Mouse (Mus musculus) liver, embryonic 16.5 days (tissue): Measurements from ENCODE around the gene Adnp. TPM values are rescaled to one million over a fixed set of nuclear protein-coding genes. Genes with fewer than 3 reads are reported as not detected.
A peak's percentile ranks its signal among the peaks of the same experiment; 100 is the strongest.

ENCODE experiments used
- ATAC-seq: fragments of 200-750 bp; cut with Nextera tagmentation; 2 replicates; pipeline ENCODE4 v1.8.0; 2017; ENCODE audit warnings: low read depth, mild to moderate bottlenecking, moderate number of reproducible peaks, moderate library complexity
- H3K27ac ChIP-seq: fragments of 300-500 bp; sonication (generic); 2 replicates; pipeline ENCODE4 v1.5.1; 2014; ENCODE audit warnings: mild to moderate bottlenecking, low read length
- H3K27me3 ChIP-seq: fragments of 300-500 bp; sonication (generic); 2 replicates; pipeline ENCODE4 v1.6.1; 2014; ENCODE audit warnings: low read depth, low read length, mixed read lengths; ENCODE audit not compliant: control insufficient read depth, insufficient read depth
- H3K36me3 ChIP-seq: fragments of 300-500 bp; sonication (generic); 2 replicates; pipeline ENCODE4 v1.6.1; 2014; ENCODE audit warnings: mild to moderate bottlenecking; ENCODE audit not compliant: control insufficient read depth, insufficient read depth
- H3K4me1 ChIP-seq: fragments of 300-500 bp; sonication (generic); 2 replicates; pipeline ENCODE4 v1.6.1; 2014; ENCODE audit warnings: low read depth, low read length, mixed read lengths; ENCODE audit not compliant: control insufficient read depth
- H3K4me2 ChIP-seq: fragments of 300-500 bp; sonication (generic); 2 replicates; pipeline ENCODE4 v1.6.1; 2014; ENCODE audit warnings: low read depth, low read length, mixed read lengths
- H3K4me3 ChIP-seq: fragments of 300-500 bp; sonication (generic); 2 replicates; pipeline ENCODE4 v1.5.1; 2014; ENCODE audit warnings: low read depth, mild to moderate bottlenecking, low read length
- H3K9ac ChIP-seq: fragments of 300-500 bp; sonication (generic); 2 replicates; pipeline ENCODE4 v1.6.1; 2014; ENCODE audit warnings: low read depth, low read length
- H3K9me3 ChIP-seq: fragments of 300-500 bp; sonication (generic); replicated peaks from 2 replicates; pipeline ENCODE4 v1.6.1; 2016; ENCODE audit warnings: low read length; ENCODE audit not compliant: control insufficient read depth
- WGBS: fragments of 180-500 bp; shearing (Covaris S2); extraction: QIAGEN DNeasy Blood & Tissue Kit; methylation state at CpG from one replicate; pipeline ENCODE4 v1.1.7; 2014; ENCODE audit not compliant: insufficient replicate concordance; 5-methylcytosine and 5-hydroxymethylcytosine counted together
- microRNA-seq: library from miRNA; unstranded; fragments of <30 nt; microRNA quantifications from one replicate; pipeline ENCODE4, GENCODE M21; 2016
- polyA plus RNA-seq: library from polyadenylated mRNA; unstranded; fragments of >200 nt; fragmentation: Nextera tagmentation; extraction: Ambion mirVana; gene quantifications from 2 replicates; pipeline ENCODE4 v1.2.1, GENCODE M21; 2015

Gene Adnp
- polyA plus RNA-seq, 1 experiment from 2014 or later, result 0.27 TPM

DNA sequence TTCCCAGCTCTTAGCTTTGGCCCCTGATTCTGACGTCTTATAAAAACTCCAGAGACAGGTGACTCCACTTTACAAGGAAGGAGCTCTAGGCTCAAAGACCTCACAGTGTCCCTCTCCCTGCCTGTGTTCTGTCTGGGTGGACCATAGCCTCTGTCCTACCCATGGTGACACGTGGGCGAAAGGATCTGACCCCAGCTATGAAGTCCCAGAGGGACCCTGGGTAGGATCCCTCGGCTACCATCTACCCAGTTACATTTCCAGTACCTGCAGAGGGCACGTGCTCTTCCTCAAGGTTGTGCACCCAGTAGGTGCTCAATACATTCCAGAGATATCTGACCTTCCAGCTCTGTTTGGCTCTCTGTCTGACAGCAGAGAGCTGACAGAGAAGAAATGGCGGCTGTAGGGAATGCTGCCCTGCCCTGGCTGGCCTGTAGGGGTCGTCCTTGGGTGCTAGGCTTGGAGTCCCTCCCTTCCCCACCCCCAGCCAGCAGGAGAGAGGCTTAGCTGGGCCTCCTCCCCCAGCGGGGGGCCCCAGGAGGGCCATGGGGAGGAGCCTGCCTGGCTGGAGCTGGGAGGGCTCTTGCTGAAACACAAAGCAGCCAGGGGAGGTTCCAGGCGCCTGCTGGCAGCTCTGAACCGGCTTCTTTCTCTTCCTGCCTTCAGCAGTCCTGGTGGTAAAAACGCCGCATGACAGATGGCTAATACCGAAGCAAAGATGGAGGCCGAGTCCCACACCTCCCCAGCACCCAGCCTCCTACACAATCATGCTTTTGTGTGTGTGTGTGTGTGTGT is 52.6 kb downstream of the Adnp start:
- H3K4me2 ChIP-seq, result peak overlapping the region; percentile 59
- H3K4me3 ChIP-seq, result peak overlapping the region; percentile 28
- H3K9me3 ChIP-seq, result no peaks in the 10 kb centered on the region
- H3K27me3 ChIP-seq, result peaks cover 9% of the 10 kb centered on the region
- peaks cover 36% of the 10 kb centered on the region for H3K4me1 ChIP-seq
- peak; percentile 97 for ATAC-seq
- WGBS, result 18% methylated on average over 14 of the region's 14 CpGs
- peak overlapping the region; percentile 72 for H3K27ac ChIP-seq
- H3K9ac ChIP-seq, result peak overlapping the region; percentile 51
- no peaks in the 10 kb centered on the region for H3K36me3 ChIP-seq

DNA sequence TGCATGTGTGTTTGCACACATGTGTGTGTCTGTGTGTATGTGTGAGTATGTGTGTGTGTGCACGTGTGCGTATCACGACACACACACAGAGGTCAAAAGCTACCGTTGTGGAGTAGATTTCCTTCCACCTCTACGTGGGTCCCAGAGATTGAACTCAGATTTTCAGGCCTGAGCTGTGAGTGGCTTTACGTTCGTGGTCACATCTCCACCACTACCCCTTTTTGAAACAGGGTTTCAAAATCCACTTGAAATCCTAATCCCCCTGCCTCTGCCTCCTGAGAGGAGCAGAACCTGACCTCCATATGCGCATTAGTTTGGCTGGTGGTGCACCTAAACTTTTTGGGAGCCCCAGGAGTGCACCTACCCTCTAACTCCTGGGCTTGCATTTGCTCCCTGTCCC is 57.7 kb downstream of the Adnp start:
- Histone ChIP-seq H3K27me3 (no peaks in the 10 kb centered on the region), H3K36me3 (no peaks in the 10 kb centered on the region), H3K9ac (no peak overlapping the region), H3K4me2 (no peak overlapping the region), H3K9me3 (no peaks in the 10 kb centered on the region), H3K27ac (no peak overlapping the region), H3K4me3 (no peak overlapping the region), H3K4me1 (peaks cover 14% of the 10 kb centered on the region; the same call in 1 of the 2 replicates)
- no peak for ATAC-seq
- 51% methylated on average over 8 of the region's 8 CpGs for WGBS

DNA sequence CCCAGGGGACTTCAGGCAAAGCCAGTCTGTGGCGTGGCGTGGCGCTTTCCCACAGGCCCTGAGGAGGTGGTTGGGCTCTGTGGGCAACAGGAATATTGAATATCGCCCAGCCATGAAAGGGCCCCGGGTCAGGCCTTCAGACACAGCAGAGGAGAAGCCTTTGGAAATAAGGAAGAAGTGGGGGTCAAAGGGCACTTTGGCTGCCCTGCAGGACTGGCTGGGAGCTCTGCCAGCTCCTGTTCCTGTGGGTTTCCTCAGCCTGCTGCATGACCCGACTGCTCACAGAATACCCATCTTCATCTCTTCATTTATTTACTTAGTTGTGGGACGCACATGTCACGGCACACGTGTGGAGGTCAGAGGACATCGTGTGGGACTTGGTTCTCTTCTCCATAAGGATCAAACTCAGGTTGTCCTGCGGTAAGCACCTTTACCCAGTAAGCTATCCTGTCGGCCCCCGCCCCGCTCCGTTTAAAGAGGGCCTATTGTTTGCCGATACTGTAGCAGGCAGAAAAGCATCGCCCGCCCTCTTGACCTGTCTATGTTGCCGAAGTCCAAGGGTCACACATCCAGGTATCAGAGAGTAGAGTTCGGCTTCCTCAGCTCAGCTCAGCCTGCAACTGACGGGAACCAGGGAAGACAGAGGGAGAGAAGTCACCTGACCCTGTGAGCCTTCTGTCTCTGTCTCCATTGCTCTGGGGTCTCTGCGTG is 59.0 kb downstream of the Adnp start:
- Histone ChIP-seq H3K36me3 (no peaks in the 10 kb centered on the region), H3K27me3 (no peaks in the 10 kb centered on the region), H3K4me3 (no peak overlapping the region), H3K27ac (0 out of 2 replicates have a peak overlapping the region, but pooled peaks have one; percentile 8), H3K4me2 (no peak overlapping the region), H3K9me3 (no peaks in the 10 kb centered on the region), H3K4me1 (peaks cover 4% of the 10 kb centered on the region; the same call in 1 of the 2 replicates), H3K9ac (no peak overlapping the region)
- ATAC-seq, result peak; percentile 78
- WGBS, result 64% methylated on average over 22 of the region's 22 CpGs

DNA sequence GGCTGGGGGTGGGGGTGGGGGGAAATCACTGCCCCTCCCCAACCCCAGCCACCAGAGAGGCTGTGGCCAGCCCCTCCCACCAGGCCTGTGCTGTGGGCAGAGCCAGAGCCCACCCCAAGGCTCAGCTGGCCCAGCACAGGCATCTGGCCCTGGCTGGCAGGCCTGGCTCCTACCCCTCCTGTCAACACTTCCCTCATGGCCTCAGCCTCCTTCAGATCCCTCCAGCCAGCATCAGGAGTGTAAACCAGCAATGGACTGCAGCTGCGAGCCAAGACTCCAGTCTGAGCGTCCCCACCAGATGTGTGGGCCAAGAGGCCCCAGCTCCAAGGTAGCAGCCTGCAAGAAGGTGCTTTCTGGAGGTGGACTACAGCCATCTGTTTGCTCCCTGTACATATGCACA is 61.5 kb downstream of the Adnp start:
- H3K9me3 ChIP-seq, result no peaks in the 10 kb centered on the region
- no peak overlapping the region for H3K27ac ChIP-seq
- H3K9ac ChIP-seq, result no peak overlapping the region
- 52% methylated on average over 2 of the region's 2 CpGs for WGBS
- no peaks in the 10 kb centered on the region for H3K27me3 ChIP-seq
- no peak for ATAC-seq
- H3K4me3 ChIP-seq, result no peak overlapping the region
- H3K4me1 ChIP-seq, result peaks cover 4% of the 10 kb centered on the region; the same call in 1 of the 2 replicates
- no peak overlapping the region for H3K4me2 ChIP-seq
- no peaks in the 10 kb centered on the region for H3K36me3 ChIP-seq

DNA sequence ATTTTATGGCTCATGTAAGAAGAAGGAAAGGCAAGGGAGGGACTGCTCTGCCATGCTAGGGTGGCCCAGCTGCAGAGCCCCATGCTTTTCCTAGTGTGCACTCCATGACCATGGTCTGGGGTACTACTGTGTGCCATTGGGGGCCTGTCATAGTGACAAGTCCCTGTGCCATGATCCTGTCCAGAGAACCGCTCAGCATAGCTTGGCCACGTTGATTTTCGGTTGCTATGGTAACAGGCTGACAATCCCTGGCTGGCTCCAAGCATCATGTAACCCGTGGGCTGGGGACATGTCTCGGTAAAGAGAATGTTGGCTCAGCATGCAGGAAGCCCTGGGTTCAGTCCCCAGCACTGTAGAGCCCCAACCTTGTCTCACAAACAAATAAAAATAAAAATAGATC is 63.1 kb downstream of the Adnp start:
- H3K4me2 ChIP-seq, result no peak overlapping the region

DNA sequence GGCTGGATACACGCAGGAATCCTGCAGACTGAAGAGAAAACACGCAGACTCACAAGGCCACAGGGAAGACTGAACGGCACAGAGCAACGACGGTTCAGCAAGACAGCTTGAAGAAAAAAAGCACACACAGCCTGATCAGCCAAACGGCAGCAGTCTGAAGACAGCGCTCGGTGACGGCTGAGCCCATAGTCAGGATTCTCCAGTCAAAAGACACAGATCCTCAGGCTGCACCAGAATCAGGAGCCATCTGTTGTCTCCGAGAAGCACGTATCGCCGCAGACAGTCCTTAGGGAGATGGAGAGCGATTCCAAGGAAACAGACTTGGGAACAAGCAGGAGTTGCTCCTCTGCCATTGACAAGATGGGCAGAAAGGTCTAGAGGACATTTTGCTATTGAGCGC is 69.8 kb downstream of the Adnp start:
- H3K9ac ChIP-seq, result no peak overlapping the region
- H3K9me3 ChIP-seq, result no peaks in the 10 kb centered on the region
- H3K4me3 ChIP-seq, result no peak overlapping the region
- H3K36me3 ChIP-seq, result no peaks in the 10 kb centered on the region
- WGBS, result 72% methylated on average over 15 of the region's 15 CpGs
- H3K4me1 ChIP-seq, result no peaks in the 10 kb centered on the region
- H3K27ac ChIP-seq, result no peak overlapping the region
- no peak overlapping the region for H3K4me2 ChIP-seq
- ATAC-seq, result no peak
- H3K27me3 ChIP-seq, result no peaks in the 10 kb centered on the region

More for the DNA sequence above, 63.1 kb downstream of the Adnp start:
- Histone ChIP-seq H3K27me3 (no peaks in the 10 kb centered on the region), H3K4me1 (peaks cover 4% of the 10 kb centered on the region; the same call in 1 of the 2 replicates), H3K9me3 (no peaks in the 10 kb centered on the region), H3K27ac (no peak overlapping the region), H3K9ac (no peak overlapping the region), H3K4me3 (no peak overlapping the region), H3K36me3 (no peaks in the 10 kb centered on the region)
- no peak for ATAC-seq
- WGBS, result 51% methylated on average over 5 of the region's 5 CpGs

Small RNAs within 50 kb of the gene (microRNA-seq; reads per million reads assigned to microRNA genes)
- not detected for gene Gm24561

Other genes with a start within 250 kb of the Adnp start
- gene Ripor3, start 196.5 kb downstream of the Adnp start, polyA plus RNA-seq, result 0.81 and 1.2 TPM in 2 replicates
- 2.3 and 2.7 TPM in 2 replicates for gene Pard6b, start 126.1 kb downstream of the Adnp start, polyA plus RNA-seq
- 3.8 and 4.0 TPM in 2 replicates for gene Gm20716, start 23.3 kb upstream of the Adnp start, polyA plus RNA-seq
- 66.0 and 79.3 TPM in 2 replicates for gene Dpm1, start 23.5 kb upstream of the Adnp start, polyA plus RNA-seq
- 2.4 and 2.7 TPM in 2 replicates for gene Mocs3, start 23.5 kb upstream of the Adnp start, polyA plus RNA-seq
- 0.12 and 0.19 TPM in 2 replicates for gene Kcng1, start 74.6 kb upstream of the Adnp start, polyA plus RNA-seq